Mouse (Mus musculus) urinary bladder, postnatal 14 days (tissue): ENCODE data around the gene Prr19.

Experiments used
- DNase-seq: peaks from one replicate; pipeline ENCODE4 v3.0.0; 2021; ENCODE audit warnings: low spot score

The Prr19 gene

DNA sequence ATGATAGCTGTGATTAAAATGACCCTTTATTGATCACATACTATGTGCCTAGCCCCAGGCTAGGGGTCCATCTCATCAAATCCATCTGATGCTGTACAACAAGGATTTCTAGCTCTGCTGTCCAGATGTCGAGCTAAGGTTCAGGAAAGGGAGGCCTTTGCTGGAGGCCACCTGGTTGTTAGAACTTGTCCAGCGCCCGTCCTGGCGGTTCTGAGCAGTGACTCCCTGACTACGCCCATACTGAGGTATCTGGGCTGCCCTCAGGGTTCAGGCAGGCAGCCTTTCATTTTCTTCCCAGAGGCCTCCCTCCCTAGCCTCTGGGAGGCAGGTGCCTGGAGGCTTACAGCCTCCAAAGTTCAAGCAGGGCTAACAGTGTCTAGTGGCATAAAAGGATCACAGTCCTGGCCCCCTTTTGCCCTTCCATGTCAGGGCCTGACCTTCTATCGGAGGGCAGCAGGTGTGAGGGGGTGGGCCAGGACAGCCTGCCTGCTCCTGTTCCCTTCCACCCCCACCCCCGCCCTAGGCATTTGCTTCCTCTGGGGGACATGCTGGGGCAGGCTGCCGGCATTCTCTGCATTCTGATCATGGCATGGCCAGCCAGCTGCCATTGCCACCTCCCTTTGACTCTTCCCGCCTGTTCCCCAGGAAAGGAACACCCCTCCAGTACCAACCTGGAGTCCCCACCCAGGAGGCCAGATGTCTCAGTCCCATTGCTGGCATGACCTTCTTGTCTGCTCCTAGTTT, 25.5 kb upstream of the Prr19 start:
- peak; percentile 75 for DNase-seq

DNA sequence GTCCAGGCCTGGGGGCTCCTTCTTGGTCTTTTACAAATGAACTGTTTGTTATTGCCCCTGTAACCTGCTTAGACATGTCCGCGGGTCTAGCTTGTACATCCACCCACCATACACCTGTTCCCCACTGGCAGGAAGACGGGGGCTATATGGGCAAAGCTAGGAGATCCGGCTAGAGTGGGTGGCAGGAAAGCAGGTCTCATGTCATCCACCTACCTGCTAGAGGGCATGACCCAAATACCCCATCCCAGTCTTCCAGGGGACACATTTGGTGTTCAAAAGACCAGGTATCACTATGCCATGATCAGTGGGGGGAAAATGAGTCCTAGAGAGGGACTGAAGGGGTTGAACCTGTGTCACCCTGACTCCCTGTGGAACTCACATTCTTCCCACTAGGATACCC, 23.8 kb upstream of the Prr19 start:
- DNase-seq, result no peak

DNA sequence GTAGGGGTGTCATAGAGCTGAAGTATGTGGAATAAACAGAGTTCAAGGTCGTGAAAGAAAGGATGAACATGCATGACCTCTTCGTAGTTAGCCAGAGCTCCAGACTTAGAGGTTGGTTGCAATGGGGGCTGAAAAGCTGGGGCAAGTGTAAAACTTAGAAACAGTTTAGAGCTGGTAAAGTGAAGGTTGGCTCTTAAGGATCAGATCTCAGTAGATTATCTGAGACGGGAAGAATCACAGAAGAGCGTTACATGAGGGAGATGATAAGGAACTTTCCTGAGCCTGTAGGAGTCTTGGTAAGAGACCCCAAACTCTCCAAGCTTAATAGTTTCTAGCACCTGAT, 23.2 kb upstream of the Prr19 start:
- DNase-seq, result no peak

DNA sequence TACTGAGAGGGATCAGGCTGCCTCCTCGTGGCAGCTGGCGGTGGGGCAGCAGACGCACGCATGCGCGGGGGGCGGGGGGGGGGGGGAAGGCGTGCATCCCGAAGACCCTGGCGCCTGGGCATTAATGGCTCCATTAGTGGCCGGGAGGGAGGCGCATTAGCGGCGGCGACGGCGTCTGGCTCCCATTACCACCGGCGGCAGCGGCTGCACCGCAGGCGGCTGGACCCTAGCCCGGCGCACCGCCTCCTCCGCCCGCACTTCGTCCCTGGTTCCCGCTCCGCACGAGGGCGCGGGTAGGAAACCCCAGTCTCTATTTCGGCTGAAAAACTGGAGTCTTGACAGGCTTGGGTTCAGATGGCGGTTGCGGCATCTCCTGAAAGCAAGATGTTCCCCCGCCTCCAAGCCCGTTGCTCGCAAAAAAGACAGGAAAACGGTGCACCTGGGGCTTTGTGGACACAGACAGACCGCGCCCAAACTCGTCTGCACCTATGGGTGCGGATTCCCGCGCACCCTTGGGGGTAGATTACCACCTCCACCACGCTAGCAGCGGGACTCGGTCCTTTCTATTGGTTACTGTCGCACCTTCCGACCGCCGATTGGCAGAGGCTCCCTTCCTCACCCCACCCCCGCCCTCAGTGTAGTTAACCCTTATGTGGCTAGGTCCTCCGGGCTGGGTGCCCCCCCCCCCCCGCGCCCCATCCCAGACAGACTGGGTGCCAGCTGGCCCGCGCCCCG, 22.7 kb upstream of the Prr19 start:
- peak; percentile 90 for DNase-seq

DNA sequence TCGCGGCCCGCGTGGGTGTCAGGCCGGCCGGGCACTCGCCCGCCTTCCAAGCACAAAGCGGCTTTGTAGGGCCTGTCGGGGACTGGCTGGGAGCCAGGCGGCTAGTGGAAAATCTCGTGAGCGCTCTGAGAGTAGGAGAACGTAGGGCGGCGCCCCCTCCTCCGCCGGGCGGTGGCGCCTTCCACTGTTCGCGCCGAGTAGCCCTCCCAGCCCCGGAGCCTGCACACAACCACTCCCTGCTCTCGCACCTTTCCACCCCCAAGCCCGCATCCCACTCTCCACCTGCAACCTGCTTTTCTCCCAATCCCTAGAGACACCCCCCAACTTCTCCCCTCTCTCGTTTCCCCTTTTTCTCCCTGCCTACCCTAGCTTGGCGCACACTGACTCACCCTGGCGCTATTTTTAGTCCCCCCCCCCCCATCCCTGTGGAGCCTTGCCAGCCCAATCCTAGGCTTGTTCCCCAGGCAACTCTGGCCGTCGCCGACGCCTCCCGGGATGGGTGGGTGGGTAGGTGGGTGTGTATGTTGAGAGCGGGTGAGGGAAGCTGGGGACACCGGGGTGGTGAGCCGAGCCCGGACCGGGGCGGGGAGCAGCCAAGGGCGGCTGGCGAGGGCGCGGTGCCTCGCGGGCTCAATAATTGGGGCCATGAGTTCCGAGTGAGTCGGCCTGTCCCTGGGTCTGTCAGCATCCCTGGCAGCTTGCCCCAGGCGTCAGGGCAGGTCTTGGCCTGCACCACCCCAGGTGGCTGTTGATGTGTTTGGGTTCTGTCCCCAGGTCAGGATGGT, 21.9 kb upstream of the Prr19 start:
- DNase-seq, result peak; percentile 88

DNA sequence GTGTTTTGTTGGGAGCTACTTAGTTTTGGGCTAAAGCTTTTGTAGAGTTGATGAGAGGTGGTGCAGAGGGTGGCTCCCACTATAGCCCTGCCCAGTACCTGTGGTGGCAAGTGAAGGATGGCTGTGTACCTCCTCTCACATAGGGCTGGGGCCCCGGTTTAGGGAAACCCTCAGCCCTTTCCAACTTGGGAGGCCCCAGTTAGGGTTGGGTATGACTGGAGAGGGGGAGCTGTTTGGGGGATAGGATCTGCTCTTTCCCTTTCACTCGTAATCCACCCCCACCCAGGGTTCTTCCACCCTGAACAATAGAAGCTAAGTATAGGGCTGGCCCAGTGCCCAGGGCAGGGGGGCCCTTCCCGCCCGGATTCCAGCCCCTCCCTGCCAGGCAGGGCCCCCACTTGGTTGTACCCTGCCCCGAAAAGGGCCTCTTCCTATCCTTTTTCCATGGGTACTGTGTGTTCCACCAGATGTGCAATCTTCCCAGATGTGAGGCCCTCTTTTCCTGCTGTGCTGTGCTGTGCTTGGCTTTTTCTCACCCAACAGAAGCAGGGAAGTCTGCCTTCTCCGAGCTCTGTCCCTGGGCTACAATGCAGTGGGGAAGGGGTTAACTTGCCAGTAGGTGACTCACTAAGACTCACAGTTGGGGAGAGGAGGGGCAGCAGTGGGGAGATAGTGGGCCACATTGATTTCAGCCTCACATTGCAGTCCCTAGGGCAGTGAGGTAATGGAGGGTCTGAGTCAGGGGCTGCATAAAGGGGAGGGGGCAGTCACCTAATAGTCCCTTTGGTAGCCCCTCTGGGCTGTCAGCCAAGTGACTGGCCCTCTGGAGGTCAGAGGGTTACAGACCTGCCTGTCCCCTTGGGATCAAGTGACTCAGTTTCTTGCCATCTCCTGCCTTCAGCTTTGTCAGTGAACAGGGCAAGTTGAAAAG, 21.1 kb upstream of the Prr19 start:
- DNase-seq, result peak; percentile 59

DNA sequence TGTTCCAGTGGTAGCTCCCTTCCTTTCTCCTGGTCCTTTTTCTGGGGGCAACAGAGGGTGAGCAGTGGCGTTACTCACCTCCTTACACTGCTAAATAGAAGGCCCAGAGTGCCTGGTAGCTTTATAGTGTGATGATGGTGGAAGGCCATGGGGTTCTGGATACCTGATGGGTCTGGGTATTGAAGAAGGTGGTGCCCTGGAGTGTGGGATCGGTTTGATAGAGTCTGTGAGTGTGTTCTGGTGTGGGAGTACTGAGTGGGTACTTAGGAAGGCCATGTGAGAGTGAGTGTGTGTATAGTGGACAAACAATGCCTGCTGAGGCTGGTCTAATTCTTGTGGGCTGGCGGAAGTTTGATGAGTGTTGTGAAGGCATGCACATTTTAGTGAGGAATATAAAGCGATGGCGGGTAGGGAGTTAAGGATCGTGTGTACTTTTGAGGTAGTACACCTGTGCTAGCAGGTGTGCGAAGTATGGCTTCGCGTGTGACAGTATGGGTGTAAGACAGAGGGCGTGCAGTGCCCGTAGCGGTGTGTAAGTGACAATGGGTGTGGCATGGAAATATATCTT, 20.0 kb upstream of the Prr19 start:
- DNase-seq, result peak; percentile 3

DNA sequence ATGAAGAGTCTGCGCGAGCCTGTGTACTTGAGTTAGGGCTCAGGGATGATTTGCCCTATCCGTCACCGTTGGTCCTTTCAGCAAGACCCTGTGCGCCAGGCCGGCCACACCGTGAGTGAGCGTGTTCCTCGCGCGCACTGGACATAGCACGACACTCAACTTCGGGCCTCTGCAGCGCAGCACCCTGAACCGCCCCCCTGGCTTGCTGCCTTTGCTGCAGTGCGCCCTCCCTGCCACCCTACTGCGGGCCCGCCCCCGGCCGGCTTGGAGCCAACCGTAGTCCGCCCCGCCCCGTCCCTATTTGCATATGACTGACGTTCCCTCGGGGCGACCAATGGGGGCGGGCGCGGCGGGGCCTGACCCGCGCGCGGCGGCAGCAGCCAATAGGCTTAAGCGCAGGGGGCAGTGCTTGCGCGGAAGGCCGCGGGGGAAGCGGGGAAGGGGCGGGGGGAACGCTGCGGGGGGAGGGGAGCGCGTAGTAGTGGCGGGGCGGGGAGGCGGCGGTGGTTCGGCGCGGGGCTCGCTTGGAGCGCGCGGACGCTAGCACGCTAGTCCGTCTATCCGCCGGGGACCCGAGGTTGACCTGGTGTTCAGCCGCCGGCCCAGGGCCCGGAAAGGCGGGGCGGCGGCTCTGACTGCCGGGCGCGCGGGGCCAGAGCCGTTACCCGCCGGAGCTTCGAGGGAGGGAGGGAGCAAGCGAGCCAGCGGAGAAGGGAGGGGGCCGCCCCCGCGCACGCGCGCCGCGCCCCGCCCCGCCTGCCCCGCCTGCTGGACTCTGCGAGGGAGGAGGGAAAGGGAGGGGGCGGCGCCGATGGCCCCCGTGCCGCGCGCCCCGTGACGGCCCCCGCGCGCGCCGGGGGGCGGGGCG, 19.2 kb upstream of the Prr19 start:
- peak; percentile 98 for DNase-seq

DNA sequence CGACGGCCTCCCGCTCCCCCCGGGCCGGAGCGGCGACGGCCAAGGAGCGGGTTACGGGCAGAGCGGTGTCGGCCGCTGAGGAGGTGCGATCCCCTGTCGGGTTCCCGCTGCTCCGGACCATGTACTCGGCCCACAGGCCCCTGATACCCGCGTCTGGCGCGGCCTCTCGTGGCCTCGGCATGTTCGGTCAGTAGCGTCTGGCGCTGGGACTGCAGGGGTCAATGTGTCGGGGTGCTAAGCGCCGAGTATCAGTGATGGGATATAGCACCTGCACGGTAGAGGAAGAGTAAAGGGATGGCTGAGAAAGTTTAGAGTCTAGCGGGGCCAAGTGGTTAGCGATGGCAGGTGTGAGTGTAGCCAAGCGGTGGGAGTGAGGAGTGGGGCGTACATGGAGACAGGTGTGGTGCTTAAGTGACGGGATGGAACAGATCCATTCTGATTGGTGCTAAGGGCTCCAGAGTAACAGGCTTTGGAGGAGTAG, 18.4 kb upstream of the Prr19 start:
- DNase-seq, result peak; percentile 46

DNA sequence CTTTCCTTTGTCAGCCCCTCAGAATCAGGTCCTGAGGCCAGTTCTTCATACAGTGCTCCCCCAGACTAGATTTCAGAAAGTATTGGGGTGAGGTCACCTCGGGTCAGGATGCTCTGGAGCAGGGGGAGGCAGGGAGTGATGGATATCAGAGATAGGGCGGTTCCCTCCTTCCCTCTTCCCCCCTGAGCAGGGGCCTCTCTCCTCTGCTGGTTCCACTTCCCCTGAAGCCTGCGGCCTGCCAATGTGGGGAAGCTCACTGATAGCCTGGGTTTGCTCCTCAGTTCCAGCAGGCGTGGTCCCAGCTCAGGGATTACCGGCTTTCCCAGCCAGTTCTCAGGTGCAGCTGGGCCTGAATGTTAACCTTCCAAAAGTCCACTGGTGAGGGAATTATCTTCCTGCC, 17.6 kb upstream of the Prr19 start:
- peak; percentile 22 for DNase-seq

DNA sequence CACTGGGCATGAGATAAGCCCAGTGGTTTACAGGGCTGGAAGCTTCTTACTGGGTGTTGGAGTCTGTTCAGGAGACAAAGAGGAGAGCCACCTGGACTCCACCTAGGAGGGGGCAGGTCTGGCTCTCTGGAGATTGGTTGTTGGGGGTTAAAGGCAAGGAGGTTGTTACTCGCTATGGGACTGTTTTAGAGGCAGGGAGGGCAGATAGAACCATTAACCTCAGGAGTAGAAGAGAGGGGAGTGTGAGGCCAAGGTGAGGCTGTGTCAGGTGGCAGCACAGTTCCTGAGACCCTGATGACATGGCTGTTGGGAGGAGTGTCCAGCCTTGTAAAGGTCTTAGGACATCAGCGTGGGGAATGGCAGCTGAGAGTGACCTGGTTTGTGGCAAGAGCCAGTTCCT, 17.0 kb upstream of the Prr19 start:
- no peak for DNase-seq

DNA sequence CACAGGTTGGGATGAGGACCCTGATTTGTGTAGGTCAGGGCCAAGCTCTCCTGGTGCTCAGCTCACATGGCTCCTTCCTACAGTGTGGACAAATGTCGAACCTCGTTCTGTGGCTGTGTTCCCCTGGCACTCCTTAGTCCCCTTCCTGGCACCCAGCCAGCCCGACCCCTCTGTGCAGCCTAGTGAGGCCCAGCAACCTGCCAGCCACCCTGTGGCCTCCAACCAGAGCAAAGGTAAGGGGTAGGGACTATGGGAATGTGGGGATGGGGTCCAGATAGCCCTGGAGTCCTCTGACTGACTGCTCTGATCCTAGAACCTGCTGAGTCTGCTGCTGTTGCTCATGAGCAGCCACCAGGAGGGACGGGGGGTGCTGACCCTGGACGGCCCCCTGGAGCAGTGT, 16.4 kb upstream of the Prr19 start:
- no peak for DNase-seq

DNA sequence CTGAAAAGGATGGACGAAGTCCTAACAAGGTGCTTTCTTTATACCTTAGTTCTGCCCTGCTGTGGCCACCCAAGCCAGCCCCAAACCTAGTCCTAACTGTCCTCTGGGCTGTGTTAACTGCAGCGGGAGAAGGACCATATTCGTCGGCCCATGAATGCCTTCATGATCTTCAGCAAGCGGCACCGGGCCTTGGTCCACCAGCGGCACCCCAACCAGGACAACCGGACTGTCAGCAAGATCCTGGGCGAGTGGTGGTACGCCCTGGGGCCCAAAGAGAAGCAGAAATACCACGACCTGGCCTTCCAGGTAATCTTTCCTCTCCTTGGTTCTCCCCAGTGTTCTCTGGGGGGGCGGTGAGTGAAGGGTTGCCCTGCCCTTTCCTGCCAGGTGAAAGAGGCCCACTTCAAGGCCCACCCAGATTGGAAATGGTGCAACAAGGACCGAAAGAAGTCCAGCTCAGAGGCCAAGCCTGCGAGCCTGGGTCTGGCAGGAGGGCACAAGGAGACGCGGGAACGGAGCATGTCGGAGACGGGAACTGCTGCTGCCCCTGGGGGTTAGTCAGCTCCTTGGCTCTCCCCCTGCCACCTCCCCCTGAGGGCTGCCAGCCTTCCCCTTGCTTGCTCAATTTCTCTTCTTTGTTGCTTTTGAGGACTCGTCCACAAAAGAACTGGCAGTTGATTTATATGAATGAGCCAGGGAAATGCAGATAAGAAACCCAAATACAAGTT, 15.5 kb upstream of the Prr19 start:
- DNase-seq, result no peak

DNA sequence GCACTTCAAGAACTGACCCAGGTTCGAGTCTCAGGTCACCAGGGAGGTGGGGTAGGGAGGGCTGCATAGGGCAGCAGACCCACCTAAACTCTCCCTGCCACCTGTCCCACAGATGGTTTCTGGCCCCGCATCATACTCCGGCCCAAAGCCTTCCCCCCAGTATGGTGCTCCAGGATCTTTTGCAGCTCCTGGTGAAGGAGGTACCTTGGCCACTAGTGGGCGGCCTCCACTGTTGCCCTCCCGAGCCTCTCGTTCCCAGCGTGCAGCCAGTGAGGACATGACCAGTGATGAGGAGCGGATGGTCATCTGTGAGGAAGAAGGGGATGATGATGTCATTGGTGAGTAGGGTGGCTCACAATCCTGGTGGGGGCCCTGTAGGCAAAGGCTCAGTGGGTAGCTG, 14.2 kb upstream of the Prr19 start:
- DNase-seq, result no peak

DNA sequence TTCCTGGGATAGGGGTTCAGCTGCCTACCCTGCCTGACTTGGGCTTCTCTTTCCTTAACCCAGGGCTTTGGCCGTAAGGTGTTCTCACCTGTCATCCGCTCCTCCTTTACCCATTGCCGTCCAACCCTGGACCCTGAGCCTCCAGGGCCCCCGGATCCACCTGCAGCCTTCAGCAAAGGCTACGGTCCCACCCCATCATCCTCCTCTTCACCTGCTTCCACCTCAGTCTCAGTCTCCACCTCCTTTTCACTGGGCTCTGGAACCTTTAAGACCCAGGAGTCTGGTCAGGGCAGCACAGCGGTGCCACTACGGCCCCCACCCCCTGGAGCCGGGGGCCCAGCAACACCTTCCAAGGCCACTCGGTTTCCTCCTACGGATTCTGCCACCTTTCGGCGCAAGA, 13.2 kb upstream of the Prr19 start:
- DNase-seq, result no peak

DNA sequence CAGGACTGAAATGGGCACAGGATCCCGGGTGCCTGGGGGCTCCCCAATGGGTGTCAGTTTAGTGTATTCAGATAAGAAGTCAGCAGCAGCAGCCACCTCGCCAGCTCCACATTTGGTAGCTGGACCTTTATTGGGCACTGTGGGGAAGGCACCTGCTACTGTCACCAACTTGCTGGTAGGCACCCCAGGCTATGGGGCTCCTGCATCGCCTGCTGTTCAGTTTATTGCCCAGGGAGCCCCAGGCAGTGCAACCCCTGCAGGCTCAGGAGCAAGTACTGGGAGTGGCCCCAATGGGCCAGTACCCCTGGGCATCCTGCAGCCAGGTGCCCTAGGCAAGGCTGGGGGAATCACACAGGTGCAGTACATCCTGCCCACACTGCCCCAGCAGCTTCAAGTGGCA, 12.5 kb upstream of the Prr19 start:
- no peak for DNase-seq

DNA sequence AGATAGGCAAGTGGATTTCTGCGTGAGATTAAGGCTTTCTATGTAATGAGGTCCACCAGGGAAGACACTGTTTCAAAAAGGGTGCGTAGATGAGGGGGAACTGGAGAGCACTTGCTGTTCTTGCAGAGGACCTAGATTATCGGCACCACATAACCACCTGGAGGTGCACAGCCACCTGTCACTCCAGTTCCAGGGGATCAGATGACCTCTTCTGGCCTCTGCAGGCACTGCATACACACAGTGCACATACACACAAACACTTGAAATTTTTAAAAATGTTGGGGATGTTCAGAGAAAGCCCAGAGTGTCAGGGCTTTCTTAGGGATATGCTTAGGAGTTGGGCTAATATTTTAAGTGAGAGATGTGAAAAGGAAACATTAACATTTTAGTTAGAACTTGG, 11.3 kb upstream of the Prr19 start:
- no peak for DNase-seq

DNA sequence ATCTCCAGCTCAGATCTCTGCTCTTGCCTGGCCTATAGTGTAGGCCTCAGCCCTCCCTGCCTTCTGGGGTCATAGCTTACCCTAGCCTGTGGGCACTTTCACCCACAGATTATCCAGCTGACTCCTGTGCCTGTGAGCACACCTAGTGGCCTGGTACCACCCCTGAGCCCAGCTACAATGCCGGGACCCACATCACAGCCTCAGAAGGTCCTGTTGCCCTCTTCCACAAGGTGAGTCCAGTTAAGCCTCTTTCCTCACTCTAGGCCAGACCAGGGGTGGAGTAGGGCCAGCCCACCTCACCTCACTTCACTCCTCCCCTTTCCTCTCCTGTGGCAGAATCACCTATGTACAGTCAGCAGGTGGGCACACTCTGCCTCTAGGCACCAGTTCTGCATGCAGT, 10.7 kb upstream of the Prr19 start:
- no peak for DNase-seq

DNA sequence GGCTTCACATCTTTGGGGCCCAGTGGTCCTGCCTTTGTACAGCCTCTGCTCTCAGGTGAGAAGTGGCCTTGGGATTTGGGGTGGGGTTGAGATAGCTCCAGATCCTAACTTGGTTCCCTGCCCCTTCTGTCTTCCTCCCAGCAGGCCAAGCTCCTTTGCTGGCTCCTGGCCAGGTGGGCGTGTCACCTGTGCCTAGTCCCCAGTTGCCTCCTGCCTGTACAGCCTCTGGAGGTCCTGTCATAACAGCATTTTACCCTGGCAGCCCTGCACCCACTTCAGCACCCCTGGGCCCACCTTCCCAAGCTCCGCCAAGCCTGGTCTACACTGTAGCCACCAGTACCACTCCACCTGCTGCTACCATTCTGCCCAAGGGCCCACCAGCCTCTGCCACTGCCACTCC, 10.3 kb upstream of the Prr19 start:
- DNase-seq, result peak; percentile 74

DNA sequence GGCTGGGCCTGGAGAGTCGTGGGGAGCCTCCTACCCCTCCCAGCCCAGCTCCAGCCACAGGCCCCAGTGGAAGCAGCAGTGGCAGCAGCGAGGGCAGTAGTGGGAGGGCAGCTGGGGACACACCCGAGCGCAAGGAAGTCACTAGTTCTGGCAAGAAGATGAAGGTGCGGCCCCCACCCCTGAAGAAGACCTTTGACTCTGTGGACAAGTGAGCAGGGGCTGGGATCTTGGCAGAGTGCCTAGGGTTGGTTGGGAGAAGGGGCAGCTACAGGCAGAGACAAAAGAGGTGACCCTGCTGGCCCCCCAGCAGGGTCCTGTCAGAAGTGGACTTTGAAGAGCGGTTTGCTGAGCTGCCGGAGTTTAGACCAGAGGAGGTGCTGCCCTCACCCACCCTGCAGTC, 9.1 kb upstream of the Prr19 start:
- no peak for DNase-seq
